Mouse (Mus musculus) limb, embryonic 14.5 days (tissue): ENCODE data around the gene Olfr1494. TPM values are rescaled to one million over a fixed set of nuclear protein-coding genes. Genes with fewer than 3 reads are reported as not detected.

Source experiments
- ATAC-seq: fragments of 200-750 bp; cut with Nextera tagmentation; 2 replicates; pipeline ENCODE4 v1.8.0; 2017; ENCODE audit warnings: low read depth, moderate number of reproducible peaks, moderate TSS enrichment; ENCODE audit not compliant: low FRiP score
- DNase-seq: peaks from one replicate; pipeline ENCODE4 v3.0.0-alpha.2; 2015; ENCODE audit warnings: low spot score
- H3K27ac ChIP-seq: fragments of 300-500 bp; sonication (generic); replicated peaks from 2 replicates; pipeline ENCODE4 v1.5.1; 2014; ENCODE audit warnings: low read depth, mild to moderate bottlenecking, low read length, moderate library complexity, mixed read lengths
- H3K27me3 ChIP-seq: fragments of 300-500 bp; sonication (generic); 2 replicates; pipeline ENCODE4 v1.6.1; 2014; ENCODE audit warnings: low read length, mixed read lengths; ENCODE audit not compliant: control insufficient read depth, insufficient read depth
- H3K36me3 ChIP-seq: fragments of 300-500 bp; sonication (generic); 2 replicates; pipeline ENCODE4 v1.6.1; 2014; ENCODE audit warnings: mild to moderate bottlenecking, low read length, moderate library complexity, mixed read lengths; ENCODE audit not compliant: control insufficient read depth, insufficient read depth
- H3K4me1 ChIP-seq: fragments of 300-500 bp; sonication (generic); 2 replicates; pipeline ENCODE4 v1.6.1; 2014; ENCODE audit warnings: antibody characterized with exemption, low read length, mixed read lengths; ENCODE audit not compliant: control insufficient read depth, insufficient read depth
- H3K4me2 ChIP-seq: fragments of 300-500 bp; sonication (generic); replicated peaks from 2 replicates; pipeline ENCODE4 v1.6.1; 2014; ENCODE audit warnings: low read depth, mild to moderate bottlenecking, low read length, moderate library complexity; ENCODE audit not compliant: severe bottlenecking
- H3K4me3 ChIP-seq: fragments of 300-500 bp; sonication (generic); replicated peaks from 2 replicates; pipeline ENCODE4 v1.5.1; 2014; ENCODE audit warnings: low read length
- H3K9ac ChIP-seq: fragments of 300-500 bp; sonication (generic); 2 replicates; pipeline ENCODE4 v1.6.1; 2014; ENCODE audit warnings: mild to moderate bottlenecking, low read depth, low read length, moderate library complexity; ENCODE audit not compliant: severe bottlenecking
- H3K9me3 ChIP-seq: fragments of 300-500 bp; sonication (generic); 2 replicates; pipeline ENCODE4 v1.6.1; 2016; ENCODE audit warnings: low read length; ENCODE audit not compliant: control insufficient read depth
- POLR2A ChIP-seq: fragments of 200-500 bp; IDR thresholded peaks from 2 replicates; pipeline ENCODE4 v1.8.0; 2012; ENCODE audit warnings: inconsistent platforms, mild to moderate bottlenecking, moderate library complexity, borderline replicate concordance; ENCODE audit not compliant: insufficient read depth, insufficient read length; ENCODE audit errors: extremely low read depth
- WGBS: fragments of 180-500 bp; shearing (Covaris S2); extraction: QIAGEN DNeasy Blood & Tissue Kit; methylation state at CpG from one replicate; pipeline ENCODE4 v1.1.7; 2014; 5-methylcytosine and 5-hydroxymethylcytosine counted together
- polyA plus RNA-seq, 2 experiments: library from polyadenylated mRNA; depleted of rRNA in 1 of 2; stranded (reverse) in 1 of 2; unstranded in 1 of 2; fragments of >200 nt; fragmentation: Nextera tagmentation in 1 of 2; extraction: Ambion mirVana in 1 of 2; gene quantifications; 2 replicates each; pipeline versions ENCODE4 v1.2.1 to v1.2.3; 2012 to 2014

Olfr1494 gene
- polyA plus RNA-seq, 2 experiments: not detected

DNA sequence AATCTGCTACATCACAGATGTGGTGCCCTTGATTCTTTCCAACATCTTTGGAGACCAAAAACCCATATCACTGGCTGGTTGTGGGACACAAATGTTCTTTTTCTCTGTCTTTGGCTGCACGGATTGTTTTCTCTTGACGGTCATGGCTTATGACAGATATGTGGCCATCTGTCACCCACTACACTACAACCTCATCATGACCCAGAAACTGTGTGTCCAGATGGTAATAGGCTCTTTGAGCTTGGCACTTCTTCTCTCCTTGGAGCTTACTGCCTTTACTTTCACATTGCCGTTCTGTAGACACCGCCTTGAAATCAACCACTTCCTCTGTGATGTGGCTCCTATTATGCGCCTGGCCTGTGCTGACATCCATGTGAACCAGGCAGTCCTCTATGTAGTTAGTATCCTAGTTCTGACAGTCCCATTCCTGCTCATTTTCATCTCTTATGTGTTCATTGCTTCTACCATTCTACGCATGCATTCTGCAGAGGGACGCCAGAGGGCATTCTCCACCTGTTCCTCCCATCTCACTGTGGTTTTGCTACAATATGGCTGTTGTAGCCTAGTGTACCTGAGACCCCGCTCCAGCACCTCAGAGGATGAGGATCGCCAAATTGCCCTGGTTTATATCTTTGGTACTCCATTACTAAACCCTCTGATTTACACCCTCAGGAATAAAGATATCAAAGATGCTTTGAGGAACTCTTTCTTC is 29.2 kb downstream of the Olfr1494 start:
- Histone ChIP-seq H3K4me3 (no peak overlapping the region), H3K4me1 (no peaks in the 10 kb centered on the region), H3K9me3 (no peaks in the 10 kb centered on the region), H3K4me2 (no peak overlapping the region), H3K27ac (no peak overlapping the region), H3K36me3 (no peaks in the 10 kb centered on the region), H3K27me3 (no peaks in the 10 kb centered on the region), H3K9ac (no peak overlapping the region)
- WGBS: 90% methylated on average over 9 of the region's 9 CpGs
- no peak for TF ChIP-seq POLR2A
- DNase-seq (no peak), ATAC-seq (no peak)

DNA sequence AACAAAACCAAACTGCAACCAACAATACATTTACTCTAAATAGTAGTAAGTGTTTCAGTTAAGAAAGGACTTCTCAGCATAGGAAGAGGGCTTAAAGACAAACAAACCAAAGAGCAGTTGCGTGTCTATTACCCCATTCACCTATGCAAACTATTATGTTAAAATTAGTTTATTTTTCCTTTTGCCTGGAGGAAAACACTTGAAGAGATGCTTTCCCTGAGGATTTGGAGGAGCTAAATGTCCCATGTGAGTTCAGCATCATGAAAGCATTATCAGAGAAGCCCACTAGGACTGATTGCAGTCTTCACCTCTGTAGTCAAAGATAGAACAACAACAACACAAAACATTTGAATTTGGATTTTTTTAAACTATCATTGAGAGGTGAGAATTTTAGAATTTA is 38.0 kb downstream of the Olfr1494 start, which contains the start of gene Olfr1496:
Gene Olfr1496, plus strand, starts transcription at position 301 of the 400 bp plus-strand sequence.
- Histone ChIP-seq H3K9me3 (no peaks in the 10 kb centered on the region), H3K36me3 (no peaks in the 10 kb centered on the region), H3K9ac (no peak within 1 kb of the TSS), H3K4me3 (no peak within 1 kb of the TSS), H3K27ac (no peak within 1 kb of the TSS), H3K4me2 (no peak within 1 kb of the TSS), H3K4me1 (no peaks in the 10 kb centered on the region), H3K27me3 (no peaks in the 10 kb centered on the region)
- TF ChIP-seq POLR2A: no peak
- 92% methylated on average over 1 of the region's 1 CpGs for WGBS
- no peak for ATAC-seq
- DNase-seq: no peak

DNA sequence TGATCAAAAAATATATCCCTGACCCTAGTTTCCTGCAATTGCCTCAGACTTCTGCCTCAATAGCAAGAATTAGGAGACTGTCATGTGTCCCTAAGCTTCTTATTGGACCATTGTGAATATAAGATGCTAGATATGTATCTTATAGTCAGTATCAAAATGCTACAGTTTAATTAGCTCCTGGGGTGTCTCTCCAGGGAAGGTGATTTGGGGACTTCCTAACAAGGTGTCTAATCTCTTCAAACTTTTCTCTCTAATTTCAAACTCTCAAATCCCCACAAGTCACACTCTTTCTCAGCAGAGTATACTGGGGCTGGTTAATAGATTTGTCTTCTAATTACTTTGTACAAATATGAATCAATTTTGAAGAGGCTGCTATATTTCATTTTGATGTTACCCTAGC is 58.6 kb downstream of the Olfr1494 start, which contains the start of gene Olfr1497:
Gene Olfr1497, minus strand, starts transcription at position 101 of the 400 bp plus-strand sequence.
- no peak for DNase-seq
- H3K9ac ChIP-seq: no peak within 1 kb of the TSS
- H3K9me3 ChIP-seq: no peaks in the 10 kb centered on the region
- no peak within 1 kb of the TSS for H3K4me3 ChIP-seq
- no peak for TF ChIP-seq POLR2A
- no peaks in the 10 kb centered on the region for H3K27me3 ChIP-seq
- no peak for ATAC-seq
- no peaks in the 10 kb centered on the region for H3K4me1 ChIP-seq
- H3K27ac ChIP-seq: no peak within 1 kb of the TSS
- no peak within 1 kb of the TSS for H3K4me2 ChIP-seq
- no peaks in the 10 kb centered on the region for H3K36me3 ChIP-seq

Other genes with a start within 250 kb of the Olfr1494 start
- not detected in 2 replicates for gene Olfr1477, start 239.2 kb upstream of the Olfr1494 start, polyA plus RNA-seq (2012; rRNA removed)
- not detected in 2 replicates for gene Olfr1477, start 239.2 kb upstream of the Olfr1494 start, polyA plus RNA-seq (2014; fragmentation: Nextera tagmentation; extraction: Ambion mirVana)
- not detected in 2 replicates for gene Olfr1480, start 211.8 kb upstream of the Olfr1494 start, polyA plus RNA-seq (2012; rRNA removed)
- not detected in 2 replicates for gene Olfr1480, start 211.8 kb upstream of the Olfr1494 start, polyA plus RNA-seq (2014; fragmentation: Nextera tagmentation; extraction: Ambion mirVana)
- not detected in 2 replicates for gene Olfr1484, start 156.2 kb upstream of the Olfr1494 start, polyA plus RNA-seq (2012; rRNA removed)
- not detected in 2 replicates for gene Olfr1484, start 156.2 kb upstream of the Olfr1494 start, polyA plus RNA-seq (2014; fragmentation: Nextera tagmentation; extraction: Ambion mirVana)
- gene Olfr1487, start 122.4 kb upstream of the Olfr1494 start, polyA plus RNA-seq (2012; rRNA removed): not detected in 2 replicates
- gene Olfr1487, start 122.4 kb upstream of the Olfr1494 start, polyA plus RNA-seq (2014; fragmentation: Nextera tagmentation; extraction: Ambion mirVana): not detected in 2 replicates
- gene Olfr1489, start 108.1 kb upstream of the Olfr1494 start, polyA plus RNA-seq (2012; rRNA removed): not detected in 2 replicates
- gene Olfr1489, start 108.1 kb upstream of the Olfr1494 start, polyA plus RNA-seq (2014; fragmentation: Nextera tagmentation; extraction: Ambion mirVana): not detected in 2 replicates
- gene Olfr1490, start 88.6 kb upstream of the Olfr1494 start, polyA plus RNA-seq (2012; rRNA removed): not detected in 2 replicates
- not detected in 2 replicates for gene Olfr1490, start 88.6 kb upstream of the Olfr1494 start, polyA plus RNA-seq (2014; fragmentation: Nextera tagmentation; extraction: Ambion mirVana)
- not detected in 2 replicates for gene Olfr1491, start 42.5 kb upstream of the Olfr1494 start, polyA plus RNA-seq (2012; rRNA removed)
- gene Olfr1491, start 42.5 kb upstream of the Olfr1494 start, polyA plus RNA-seq (2014; fragmentation: Nextera tagmentation; extraction: Ambion mirVana): not detected in 2 replicates
- not detected in 2 replicates for gene Olfr1493-ps1, start 16.4 kb upstream of the Olfr1494 start, polyA plus RNA-seq (2012; rRNA removed)
- not detected in 2 replicates for gene Olfr1493-ps1, start 16.4 kb upstream of the Olfr1494 start, polyA plus RNA-seq (2014; fragmentation: Nextera tagmentation; extraction: Ambion mirVana)
- not detected in 2 replicates for gene Olfr1495, start 24.9 kb downstream of the Olfr1494 start, polyA plus RNA-seq (2012; rRNA removed)
- not detected in 2 replicates for gene Olfr1495, start 24.9 kb downstream of the Olfr1494 start, polyA plus RNA-seq (2014; fragmentation: Nextera tagmentation; extraction: Ambion mirVana)
- gene Olfr1496, start 38.1 kb downstream of the Olfr1494 start, polyA plus RNA-seq (2012; rRNA removed): not detected in 2 replicates
- gene Olfr1496, start 38.1 kb downstream of the Olfr1494 start, polyA plus RNA-seq (2014; fragmentation: Nextera tagmentation; extraction: Ambion mirVana): not detected in 2 replicates
- gene Olfr1497, start 58.5 kb downstream of the Olfr1494 start, polyA plus RNA-seq (2012; rRNA removed): not detected in 2 replicates
- not detected in 2 replicates for gene Olfr1497, start 58.5 kb downstream of the Olfr1494 start, polyA plus RNA-seq (2014; fragmentation: Nextera tagmentation; extraction: Ambion mirVana)
- not detected in 2 replicates for gene Olfr1499, start 79.7 kb downstream of the Olfr1494 start, polyA plus RNA-seq (2012; rRNA removed)
- not detected in 2 replicates for gene Olfr1499, start 79.7 kb downstream of the Olfr1494 start, polyA plus RNA-seq (2014; fragmentation: Nextera tagmentation; extraction: Ambion mirVana)
- gene Olfr1500, start 90.8 kb downstream of the Olfr1494 start, polyA plus RNA-seq (2012; rRNA removed): not detected in 2 replicates
- gene Olfr1500, start 90.8 kb downstream of the Olfr1494 start, polyA plus RNA-seq (2014; fragmentation: Nextera tagmentation; extraction: Ambion mirVana): not detected in 2 replicates
- gene Olfr1501, start 111.0 kb downstream of the Olfr1494 start, polyA plus RNA-seq (2012; rRNA removed): not detected in 2 replicates
- not detected in 2 replicates for gene Olfr1501, start 111.0 kb downstream of the Olfr1494 start, polyA plus RNA-seq (2014; fragmentation: Nextera tagmentation; extraction: Ambion mirVana)
- gene Olfr1502, start 122.1 kb downstream of the Olfr1494 start, polyA plus RNA-seq (2012; rRNA removed): not detected in 2 replicates
- not detected in 2 replicates for gene Olfr1502, start 122.1 kb downstream of the Olfr1494 start, polyA plus RNA-seq (2014; fragmentation: Nextera tagmentation; extraction: Ambion mirVana)
- not detected in 2 replicates for gene Olfr1504, start 158.2 kb downstream of the Olfr1494 start, polyA plus RNA-seq (2012; rRNA removed)
- gene Olfr1504, start 158.2 kb downstream of the Olfr1494 start, polyA plus RNA-seq (2014; fragmentation: Nextera tagmentation; extraction: Ambion mirVana): not detected in 2 replicates
- not detected in 2 replicates for gene Olfr1505, start 173.8 kb downstream of the Olfr1494 start, polyA plus RNA-seq (2012; rRNA removed)
- gene Olfr1505, start 173.8 kb downstream of the Olfr1494 start, polyA plus RNA-seq (2014; fragmentation: Nextera tagmentation; extraction: Ambion mirVana): not detected in 2 replicates